Mouse (Mus musculus): ENCODE results near the gene Uhrf1bp1.

GRCm38 (mm10) chr17:27930291-27930690, 74.0 kb downstream of the Uhrf1bp1 start:
- TF ChIP-seq POLR2A (IDR thresholded peaks at IDR 0.05; ENCODE audit: control insufficient read depth, low read depth, low read length) (no peak), CTCF (IDR thresholded peaks at IDR 0.05; ENCODE audit: control insufficient read depth, insufficient read depth, insufficient replicate concordance, low read depth, low read length) (no peak)

Measured in testis, adult 2 months (tissue).